Comparison of ENCODE assay signal across 25 mouse cellular contexts in genomic region chr17:46763544-46763943, GRCm38 (mm10). TPM values are rescaled to one million over a fixed set of nuclear protein-coding genes. Genes with fewer than 3 reads are reported as not detected.
DNase-seq lines count a peak whose midpoint lies in the region; ATAC-seq and TF ChIP-seq lines count a peak whose summit lies in the region.
"Had no signal": no experiment of that assay in that cellular context is flagged by ENCODE, and none has a peak within 500 bp of the region (broad histone marks: within the 10 kb centered on the region; RNA-seq: fewer than 3 reads in every experiment).

TSS of gene Ptcra (minus strand) at chr17:46763712.

- 53% methylated on average over 2 of the region's 2 CpGs for WGBS in hindbrain, postnatal 0 days
- 61% methylated on average over 2 of the region's 2 CpGs for WGBS in hindbrain, embryonic 11.5 days
- WGBS in stomach, embryonic 16.5 days: 69% methylated on average over 2 of the region's 2 CpGs
- 75% methylated on average over 2 of the region's 2 CpGs for WGBS in stomach, postnatal 0 days

- no peak within 1 kb of the TSS for H3K4me2 ChIP-seq in hindbrain, postnatal 0 days (ENCODE audit: low read depth, low read length)
- H3K4me2 ChIP-seq in hindbrain, embryonic 11.5 days (replicated peaks; ENCODE audit: low read depth, low read length): no peak within 1 kb of the TSS
- H3K4me2 ChIP-seq in stomach, embryonic 16.5 days (ENCODE audit: low read depth, low read length): no peak within 1 kb of the TSS
- no peak within 1 kb of the TSS for H3K4me2 ChIP-seq in stomach, postnatal 0 days (replicated peaks; ENCODE audit: low read depth)
- H3K4me2 ChIP-seq: midbrain, embryonic 15.5 days; neural tube, embryonic 12.5 days had no signal

- TF ChIP-seq CTCF in hindbrain, postnatal 0 days (IDR thresholded peaks at IDR 0.05; ENCODE audit: low read depth): no peak
- TF ChIP-seq CTCF in stomach, postnatal 0 days (IDR thresholded peaks at IDR 0.05; ENCODE audit: low read depth): no peak

- no peaks in the 10 kb centered on the region for H3K27me3 ChIP-seq in hindbrain, postnatal 0 days (ENCODE audit: insufficient read depth, low read length)
- no peaks in the 10 kb centered on the region for H3K27me3 ChIP-seq in hindbrain, embryonic 11.5 days (ENCODE audit: control insufficient read depth, insufficient read depth, low read length)
- no peaks in the 10 kb centered on the region for H3K27me3 ChIP-seq in stomach, embryonic 16.5 days (ENCODE audit: control insufficient read depth, insufficient read depth, low read length)
- H3K27me3 ChIP-seq in stomach, postnatal 0 days (ENCODE audit: control insufficient read depth, insufficient read depth, low read length): no peaks in the 10 kb centered on the region
- H3K27me3 ChIP-seq: midbrain, embryonic 15.5 days; neural tube, embryonic 12.5 days had no signal

- ATAC-seq in hindbrain, postnatal 0 days: 0 out of 2 replicates have a peak, but pooled peaks have one; percentile 4
- no peak for ATAC-seq in hindbrain, embryonic 11.5 days (ENCODE audit: low FRiP score)
- ATAC-seq in stomach, embryonic 16.5 days (ENCODE audit: insufficient read depth, low FRiP score): 0 out of 2 replicates have a peak, but pooled peaks have one; percentile 17
- ATAC-seq in stomach, postnatal 0 days (ENCODE audit: low FRiP score, low TSS enrichment): no peak; the same call in 1 of the 2 replicates
- ATAC-seq: activated CD4-positive, CD25-positive, alpha-beta regulatory T cell, adult 4 months; forebrain, postnatal 0 days; hindbrain, embryonic 16.5 days; intestine, embryonic 16.5 days; liver, postnatal 0 days; midbrain, embryonic 15.5 days had no signal

- H3K4me3 ChIP-seq in hindbrain, postnatal 0 days (ENCODE audit: low read length): no peak within 1 kb of the TSS
- no peak within 1 kb of the TSS for H3K4me3 ChIP-seq in hindbrain, embryonic 11.5 days (ENCODE audit: low read depth, low read length)
- H3K4me3 ChIP-seq in stomach, embryonic 16.5 days (replicated peaks; ENCODE audit: low read length): no peak within 1 kb of the TSS
- H3K4me3 ChIP-seq in stomach, postnatal 0 days (ENCODE audit: low read depth, low read length): no peak within 1 kb of the TSS
- H3K4me3 ChIP-seq: midbrain, embryonic 15.5 days; neural tube, embryonic 12.5 days had no signal

- H3K9ac ChIP-seq in hindbrain, postnatal 0 days (replicated peaks; ENCODE audit: low read length): no peak within 1 kb of the TSS
- H3K9ac ChIP-seq in hindbrain, embryonic 11.5 days (ENCODE audit: low read depth, low read length): no peak within 1 kb of the TSS
- H3K9ac ChIP-seq in stomach, embryonic 16.5 days (ENCODE audit: low read length): no peak within 1 kb of the TSS
- no peak within 1 kb of the TSS for H3K9ac ChIP-seq in stomach, postnatal 0 days (ENCODE audit: low read length)
- H3K9ac ChIP-seq: forebrain, postnatal 0 days; liver, postnatal 0 days; midbrain, embryonic 15.5 days; neural tube, embryonic 12.5 days had no signal

- H3K4me1 ChIP-seq in hindbrain, postnatal 0 days (ENCODE audit: insufficient read depth, low read length): no peaks in the 10 kb centered on the region
- no peaks in the 10 kb centered on the region for H3K4me1 ChIP-seq in hindbrain, embryonic 11.5 days (replicated peaks; ENCODE audit: control insufficient read depth, insufficient read depth, low read length)
- no peaks in the 10 kb centered on the region for H3K4me1 ChIP-seq in stomach, embryonic 16.5 days (ENCODE audit: control insufficient read depth, insufficient read depth, low read length)
- no peaks in the 10 kb centered on the region for H3K4me1 ChIP-seq in stomach, postnatal 0 days (replicated peaks; ENCODE audit: control insufficient read depth, insufficient read depth)
- H3K4me1 ChIP-seq: midbrain, embryonic 15.5 days; neural tube, embryonic 12.5 days had no signal

- H3K9me3 ChIP-seq in hindbrain, postnatal 0 days (ENCODE audit: low read length): no peaks in the 10 kb centered on the region
- H3K9me3 ChIP-seq in hindbrain, embryonic 11.5 days (ENCODE audit: control insufficient read depth, low read length): no peaks in the 10 kb centered on the region
- H3K9me3 ChIP-seq in stomach, embryonic 16.5 days (replicated peaks; ENCODE audit: control insufficient read depth, low read length): no peaks in the 10 kb centered on the region
- no peaks in the 10 kb centered on the region for H3K9me3 ChIP-seq in stomach, postnatal 0 days (ENCODE audit: control insufficient read depth, low read length)
- H3K9me3 ChIP-seq: midbrain, embryonic 15.5 days; neural tube, embryonic 12.5 days had no signal

- H3K27ac ChIP-seq in hindbrain, postnatal 0 days: no peak within 1 kb of the TSS
- no peak within 1 kb of the TSS for H3K27ac ChIP-seq in hindbrain, embryonic 11.5 days (ENCODE audit: low read depth, low read length)
- H3K27ac ChIP-seq in stomach, embryonic 16.5 days (ENCODE audit: low read length): no peak within 1 kb of the TSS
- H3K27ac ChIP-seq in stomach, postnatal 0 days (replicated peaks): no peak within 1 kb of the TSS
- H3K27ac ChIP-seq: midbrain, embryonic 15.5 days; neural tube, embryonic 12.5 days had no signal

- H3K36me3 ChIP-seq in hindbrain, postnatal 0 days (ENCODE audit: insufficient read depth, low read length): no peaks in the 10 kb centered on the region
- H3K36me3 ChIP-seq in hindbrain, embryonic 11.5 days (ENCODE audit: control insufficient read depth, insufficient read depth, low read length): no peaks in the 10 kb centered on the region
- H3K36me3 ChIP-seq in stomach, embryonic 16.5 days (ENCODE audit: control insufficient read depth, insufficient read depth, low read length): no peaks in the 10 kb centered on the region
- H3K36me3 ChIP-seq in stomach, postnatal 0 days (ENCODE audit: control insufficient read depth, insufficient read depth, low read length): no peaks in the 10 kb centered on the region
- H3K36me3 ChIP-seq: midbrain, embryonic 15.5 days; neural tube, embryonic 12.5 days had no signal

- no peak for TF ChIP-seq EP300 in stomach, postnatal 0 days (optimal IDR thresholded peaks at IDR 0.05)

- DNase-seq in hindbrain, postnatal 0 days (ENCODE audit: low spot score): no peak
- DNase-seq in hindbrain, embryonic 11.5 days (ENCODE audit: low spot score): no peak
- DNase-seq in stomach, postnatal 0 days (ENCODE audit: low spot score): no peak
- DNase-seq in thymus, postnatal 0 days (ENCODE audit: low spot score): peak; percentile 77
- no peak for DNase-seq in kidney, postnatal 14 days
- no peak for DNase-seq in B cell, adult 2 months
- DNase-seq: adrenal gland, postnatal 10 days; cerebellum, adult 18-20 months; cerebellum, postnatal 36 days; forebrain, postnatal 0 days; gastrocnemius, postnatal 14 days; heart, adult 11 months; kidney, postnatal 36 days; liver, postnatal 0 days; lung, postnatal 10 days; right cerebral cortex, postnatal 14 days had no signal

RNA-seq across cellular contexts. Expression of gene Ptcra, which starts in this region (rescaled TPM):
- total RNA-seq in hindbrain, postnatal 0 days (2014; rRNA removed): not detected in 2 replicates
- 0.11 and 0.42 TPM in 2 replicates for polyA plus RNA-seq in hindbrain, postnatal 0 days (2015; fragmentation: Nextera tagmentation; extraction: Ambion mirVana)
- polyA plus RNA-seq in hindbrain, embryonic 11.5 days (2014; fragmentation: Nextera tagmentation; extraction: Ambion mirVana): 0.34 and 0.53 TPM in 2 replicates
- 0.17 TPM in 1 of 2 replicates, not detected in the other for polyA plus RNA-seq in stomach, embryonic 16.5 days (2015; fragmentation: Nextera tagmentation; extraction: Ambion mirVana)
- polyA plus RNA-seq in stomach, postnatal 0 days (2015; fragmentation: Nextera tagmentation; extraction: Ambion mirVana): 0.50 TPM in 2 replicates
- 118 and 120 TPM in 2 replicates for polyA plus RNA-seq in thymus, postnatal 0 days (2015; fragmentation: Nextera tagmentation; extraction: Ambion mirVana)
- total RNA-seq: adrenal gland, postnatal 10 days; forebrain, postnatal 0 days; gastrocnemius, postnatal 14 days; hematopoietic stem cell, adult 5-6 weeks; liver, adult 2 months; megakaryocyte, adult 5-6 weeks had no signal
- polyA plus RNA-seq: activated CD4-positive, CD25-positive, alpha-beta regulatory T cell, adult 4 months; hindbrain, embryonic 16.5 days had no signal

Comparison
In these comparisons a context has a peak if more than half of its experiments do, and no peak if none do; other contexts are left out.
1. RNA of gene Ptcra (polyA plus RNA-seq): 118 to 120 TPM in thymus, postnatal 0 days; 0.50 TPM in stomach, postnatal 0 days, 0.34 to 0.53 TPM in hindbrain, embryonic 11.5 days, 0.17 TPM in stomach, embryonic 16.5 days and 0.11 to 0.42 TPM in hindbrain, postnatal 0 days; every median in the first group is over 10 times any median in the second.
2. Peak in ATAC-seq in hindbrain, postnatal 0 days; RNA of the gene not detected or under 1 TPM.
3. Peak in ATAC-seq in stomach, embryonic 16.5 days; RNA of the gene not detected or under 1 TPM.